Mouse (Mus musculus): ENCODE measurements around the gene Dstn.

- TF ChIP-seq POLR2A (IDR thresholded peaks at IDR 0.05; ENCODE audit: extremely low read depth, insufficient read depth, low read length), result no peak
- no peak for TF ChIP-seq CTCF (IDR thresholded peaks at IDR 0.05; ENCODE audit: low read depth, low read length)
These were observed 2.9 kb upstream of the Dstn start for GRCm38 (mm10) chr2:143912199-143912598.
